Mouse (Mus musculus): ENCODE data around the gene Agbl4.
"Not testable (repeated sequence)": the region's sequence is repeated elsewhere in the genome, so short reads cannot be mapped to it uniquely, and the experiment has no call there.

The Agbl4 gene

DNA sequence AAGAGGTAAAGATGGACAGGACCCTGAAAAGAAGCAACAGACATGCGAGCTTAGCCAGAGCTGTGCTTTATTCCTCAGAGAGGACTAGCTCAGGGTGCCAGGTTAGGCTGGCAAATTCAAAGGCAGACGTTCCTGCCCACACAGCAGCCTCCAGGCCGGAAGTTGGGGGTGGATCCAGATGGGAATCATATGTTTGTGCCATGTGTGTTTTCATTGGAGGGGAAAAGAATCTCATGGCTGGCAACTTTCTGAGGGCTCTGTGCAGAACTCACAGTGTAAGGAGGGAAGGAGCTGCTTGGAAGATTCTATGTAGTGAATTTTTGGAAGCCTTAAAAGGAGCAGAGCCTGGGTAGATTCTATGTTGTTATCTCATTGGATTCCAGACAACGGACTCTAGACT is 519.1 kb downstream of the Agbl4 start:
- no peak for DNase-seq (ENCODE audit: low spot score)

DNA sequence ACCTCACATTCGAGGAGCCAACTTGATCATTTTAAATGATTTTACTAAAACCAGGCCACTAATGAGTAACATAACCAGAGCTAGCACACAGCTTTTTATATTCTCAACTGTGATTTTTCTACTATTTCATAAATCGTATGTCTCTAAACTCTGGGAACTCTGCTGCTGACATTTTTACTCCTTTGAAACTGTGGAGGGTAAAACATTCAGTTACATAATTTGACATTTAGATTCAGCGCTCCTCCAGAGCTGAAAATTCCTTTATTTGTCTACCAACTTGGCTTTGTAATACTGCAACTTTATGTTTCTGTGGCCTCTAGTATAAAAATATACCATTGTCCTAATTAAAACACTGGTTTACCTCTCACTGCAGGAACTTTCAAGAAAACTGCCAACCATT is 523.6 kb downstream of the Agbl4 start:
- no peak for DNase-seq (ENCODE audit: low spot score)

DNA sequence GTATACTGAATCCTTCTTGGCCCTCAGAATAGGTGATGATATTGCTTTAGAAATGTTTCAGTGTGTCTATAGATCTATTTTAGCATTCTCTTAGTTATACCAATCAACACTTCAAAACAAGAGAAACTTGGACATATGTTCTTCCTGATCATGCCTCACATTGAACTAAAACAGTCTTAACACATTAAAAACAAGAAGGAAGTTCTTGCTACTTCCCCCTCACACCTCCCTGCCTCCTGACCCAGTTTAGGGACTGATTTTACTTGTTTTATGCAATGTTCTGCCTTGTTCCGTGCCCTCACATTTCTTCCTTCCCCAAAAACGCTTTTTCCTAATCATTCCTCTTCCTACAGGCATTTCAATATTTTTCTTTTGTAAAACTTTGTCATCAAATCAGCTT is 604.2 kb downstream of the Agbl4 start:
- DNase-seq (ENCODE audit: low spot score) = no peak

DNA sequence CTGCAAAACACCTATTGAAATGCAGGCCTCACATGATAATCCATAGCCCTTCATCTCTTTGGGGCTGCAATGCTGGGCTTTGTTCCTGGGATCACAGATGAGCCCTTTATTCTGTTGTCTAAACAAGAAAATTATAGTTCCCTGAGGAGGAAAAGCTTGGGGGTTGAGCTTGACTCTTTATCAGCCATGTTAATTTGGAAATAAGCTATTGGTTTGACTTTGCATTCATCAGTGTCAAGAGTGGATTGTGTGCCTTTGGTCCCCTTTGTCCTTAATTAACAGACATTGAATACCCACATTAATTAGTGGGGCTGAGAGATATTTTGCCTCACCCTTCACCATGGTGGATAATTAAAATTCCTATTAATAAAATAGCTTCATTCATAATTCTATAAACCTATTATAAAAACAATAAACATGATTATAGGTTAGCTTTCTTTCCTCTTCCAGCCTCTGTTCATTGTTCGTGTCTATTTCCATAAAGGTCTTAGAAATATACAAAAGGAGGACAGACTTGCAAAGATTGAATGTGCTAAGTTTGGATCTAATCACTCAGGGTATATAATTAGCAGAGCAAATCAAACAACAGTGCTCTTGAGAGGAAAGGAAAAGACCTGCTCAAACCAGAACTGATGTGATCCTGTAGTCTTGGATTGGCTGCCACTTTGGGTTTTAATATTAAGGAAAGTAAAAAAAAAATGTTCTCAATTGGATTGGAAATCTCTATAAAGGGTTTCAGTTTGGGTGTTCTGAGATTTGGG is 607.4 kb downstream of the Agbl4 start:
- no peak for DNase-seq (ENCODE audit: low spot score)

DNA sequence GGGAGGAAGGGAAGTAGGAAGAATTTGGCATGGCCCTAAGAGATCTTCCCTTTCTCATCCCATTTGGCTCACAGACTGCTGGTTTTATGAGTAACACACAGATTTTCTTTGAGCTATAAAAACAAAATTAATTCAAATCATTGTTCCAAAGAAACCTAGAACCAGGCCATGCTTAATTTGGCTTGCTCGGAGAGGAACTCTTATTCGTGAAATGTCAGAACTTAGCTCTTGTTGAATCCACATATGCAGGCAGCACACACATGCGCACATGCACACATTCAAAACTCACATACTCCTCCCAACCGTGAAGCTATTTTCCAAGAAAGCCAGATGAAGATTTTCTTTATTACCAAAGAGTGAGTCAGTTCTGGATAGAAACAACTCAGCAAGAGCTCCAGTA is 621.9 kb downstream of the Agbl4 start:
- no peak for DNase-seq (ENCODE audit: low spot score)

DNA sequence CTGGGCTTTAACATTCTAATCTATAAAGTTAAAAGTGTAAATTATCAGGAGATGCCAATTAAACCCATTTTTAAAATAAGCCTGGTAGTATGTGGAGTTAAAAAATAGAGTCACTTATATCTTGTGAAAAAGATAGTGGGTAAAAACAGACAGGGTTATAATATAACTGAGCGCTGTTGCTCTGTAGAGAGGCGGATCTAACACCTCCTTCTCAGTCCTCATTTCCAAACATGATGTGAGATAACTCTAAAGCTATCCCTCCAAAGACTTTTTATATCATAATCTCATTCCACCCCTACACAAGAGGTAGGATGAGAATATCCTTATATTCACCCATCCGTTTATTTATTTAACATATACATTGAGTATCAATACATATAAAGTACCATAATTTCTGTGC is 669.9 kb downstream of the Agbl4 start:
- no peak for DNase-seq (ENCODE audit: low spot score)

DNA sequence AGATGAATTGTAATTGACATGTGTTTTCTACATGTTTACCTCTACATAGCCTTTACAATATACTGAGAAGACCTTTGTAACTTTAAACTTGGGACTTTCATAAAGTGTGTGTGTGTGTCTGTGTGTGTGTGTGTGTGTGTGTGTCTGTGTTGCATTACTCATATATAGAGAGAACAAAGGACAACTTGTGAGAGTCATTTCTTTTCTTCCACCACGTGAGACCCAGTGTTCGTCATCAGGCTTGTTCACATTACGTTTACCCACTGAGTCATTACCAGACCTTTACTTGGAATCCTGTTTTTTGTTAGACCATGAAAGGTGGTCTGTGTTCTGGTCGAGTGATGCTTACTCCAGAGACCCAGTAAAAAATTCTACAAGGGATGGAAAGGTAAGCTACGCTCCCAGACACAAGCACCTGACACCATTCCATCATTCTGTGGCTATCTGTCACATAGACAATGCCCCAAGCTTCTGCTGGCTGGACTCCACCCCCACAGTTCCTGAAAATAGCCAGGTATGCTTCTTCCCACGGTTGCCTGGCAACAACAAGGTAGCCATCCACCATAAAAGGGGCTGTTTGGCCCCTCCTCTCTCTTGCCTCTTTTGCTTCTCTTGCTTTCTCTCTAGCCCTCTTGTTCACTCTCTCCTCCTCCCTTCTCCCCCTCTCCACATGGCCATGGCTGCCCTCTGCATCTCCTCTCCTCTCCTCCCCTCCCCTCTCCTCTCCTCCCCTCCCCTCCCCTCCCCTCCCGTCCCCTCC is 676.5 kb downstream of the Agbl4 start:
- no peak for DNase-seq (ENCODE audit: low spot score)

DNA sequence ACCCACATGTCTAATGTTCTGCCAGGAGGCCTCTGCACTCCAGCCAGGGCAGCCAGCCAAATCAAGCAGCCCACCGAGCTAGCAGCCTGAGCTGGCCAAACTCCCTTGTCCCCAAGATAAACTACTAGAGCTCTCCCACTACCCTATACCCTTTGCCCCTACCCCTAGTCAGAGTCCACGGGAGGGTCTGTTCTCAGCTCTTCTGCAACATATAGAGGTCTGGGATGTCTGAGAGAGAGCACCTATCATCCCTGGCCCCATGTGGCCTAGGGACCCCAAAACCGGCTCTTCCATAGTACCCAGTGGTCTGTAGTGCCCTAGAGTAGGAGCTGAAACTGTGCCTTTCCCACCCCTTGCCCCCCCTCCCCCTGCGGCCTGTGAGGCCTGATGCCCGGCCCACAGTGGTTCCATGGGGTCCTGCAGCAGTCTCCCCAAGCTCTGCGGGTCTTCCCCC is 677.3 kb downstream of the Agbl4 start:
- DNase-seq (ENCODE audit: low spot score) = no peak

DNA sequence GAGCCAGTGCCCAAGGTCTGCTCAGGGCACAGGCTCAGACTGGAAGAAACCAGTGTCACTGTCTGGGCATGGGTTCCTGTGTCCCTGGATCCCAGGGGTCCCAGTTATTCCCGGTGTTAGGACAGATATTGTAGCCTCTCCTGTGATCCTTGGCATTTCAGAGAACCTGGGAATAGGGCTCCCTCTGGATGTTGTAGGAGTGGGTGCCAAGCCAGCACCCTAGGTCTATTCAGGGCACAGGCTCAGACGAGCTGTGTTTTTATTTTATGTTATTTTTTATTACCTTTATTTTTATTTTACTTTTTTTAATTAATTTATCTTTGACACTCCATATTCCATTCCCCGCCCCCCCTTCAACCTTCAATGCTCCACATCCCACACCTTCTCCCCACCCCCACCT is 680.3 kb downstream of the Agbl4 start:
- no peak for DNase-seq (ENCODE audit: low spot score)

DNA sequence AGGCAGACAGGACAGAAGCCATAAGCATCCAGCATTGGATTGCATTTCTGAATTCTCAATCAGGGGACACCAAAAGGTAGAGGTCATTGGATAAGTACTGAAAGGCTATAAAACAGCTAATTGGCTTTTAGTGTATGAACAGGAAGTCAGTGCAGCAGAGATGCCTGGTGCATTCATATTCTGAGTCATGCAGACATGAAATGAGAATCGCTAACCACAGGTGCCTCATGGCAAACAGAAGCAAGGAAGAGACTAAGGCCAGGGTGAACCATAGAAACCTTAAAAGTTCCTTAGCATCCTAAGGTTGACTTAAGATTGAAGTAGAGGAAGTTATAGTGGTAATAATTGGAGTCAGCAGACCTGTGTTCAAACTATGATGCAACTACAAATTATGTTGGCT is 687.9 kb downstream of the Agbl4 start:
- DNase-seq (ENCODE audit: low spot score) = no peak

DNA sequence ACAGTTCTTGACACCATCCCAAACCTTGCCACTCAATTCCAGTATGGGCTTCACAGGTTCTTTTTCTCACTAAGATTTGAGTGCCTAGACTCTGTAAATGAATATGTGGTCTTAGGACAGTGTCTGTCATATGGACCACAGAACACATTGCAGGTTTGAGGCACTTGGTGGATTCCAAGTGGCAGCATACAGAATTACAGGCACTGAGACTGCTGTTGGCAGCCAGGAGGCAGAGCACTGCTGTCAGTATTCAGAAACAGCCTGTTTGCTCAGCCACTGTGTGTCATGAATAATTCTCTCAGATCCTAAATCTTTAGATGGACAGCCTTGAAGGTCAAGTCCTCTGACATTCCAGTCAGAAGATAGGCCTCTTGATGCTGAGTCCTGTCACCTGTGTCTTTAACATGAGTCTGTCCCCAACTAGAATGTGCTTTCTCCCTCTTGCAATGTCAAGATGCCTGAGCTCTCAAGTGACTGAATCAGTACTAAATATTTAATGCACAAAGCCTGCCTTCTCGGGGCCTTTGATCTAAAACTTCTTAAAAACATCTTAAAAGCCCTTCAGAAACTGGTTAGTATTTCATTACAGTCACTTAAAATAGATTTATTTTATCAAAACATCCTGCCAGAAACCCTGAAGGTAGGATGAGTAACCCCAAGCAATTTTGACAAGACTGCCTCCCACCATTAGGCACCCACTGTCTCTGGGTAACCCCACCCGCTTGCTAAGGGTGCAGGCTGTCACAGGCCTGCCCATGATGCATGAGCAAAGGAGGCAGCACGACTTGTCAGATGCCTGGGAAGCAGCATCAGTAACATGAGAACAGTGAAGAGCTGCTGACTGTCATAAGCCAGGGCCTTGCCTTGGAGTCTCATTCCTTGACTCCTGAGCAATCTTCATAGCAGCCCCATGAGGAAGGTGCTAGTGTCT is 739.0 kb downstream of the Agbl4 start:
- DNase-seq (ENCODE audit: low spot score) = no peak

DNA sequence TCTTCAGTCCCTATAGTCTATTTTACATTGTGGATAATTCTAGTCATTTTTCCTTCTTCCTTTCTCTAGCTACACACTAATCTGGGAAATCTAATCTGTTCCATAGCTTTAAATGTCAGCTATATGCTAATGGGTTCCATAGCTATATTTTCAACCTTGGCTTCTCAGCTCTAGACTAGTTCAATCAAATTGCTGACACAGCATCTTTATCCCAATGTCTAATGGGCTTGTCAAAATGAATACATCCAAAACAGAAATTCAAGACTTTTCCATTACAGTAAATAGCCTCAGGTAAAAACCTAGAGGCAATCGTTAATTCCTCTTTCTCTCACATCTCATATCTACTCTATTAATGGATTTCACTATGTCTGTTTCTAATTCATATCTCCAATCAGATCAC is 750.3 kb downstream of the Agbl4 start:
- no peak for DNase-seq (ENCODE audit: low spot score)

DNA sequence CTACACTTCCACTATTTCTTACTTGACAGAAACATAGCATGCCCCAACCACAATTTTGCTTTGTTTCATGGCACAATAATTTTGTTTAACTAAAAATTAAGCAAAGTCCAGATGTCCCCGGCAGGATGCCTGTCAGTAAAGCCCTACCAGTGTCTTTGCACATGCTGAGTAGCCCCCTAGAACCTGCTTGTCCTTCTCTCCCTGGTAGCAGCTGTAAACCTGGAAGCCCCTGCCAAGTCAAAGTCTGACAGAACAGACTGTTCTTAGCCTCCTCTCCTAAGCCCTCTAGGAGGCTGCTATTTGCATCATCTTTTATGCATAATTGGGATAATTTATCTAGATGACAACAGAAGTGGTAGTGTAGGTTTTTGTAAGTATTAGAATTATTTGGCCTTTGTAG is 758.4 kb downstream of the Agbl4 start:
- no peak for DNase-seq (ENCODE audit: low spot score)

DNA sequence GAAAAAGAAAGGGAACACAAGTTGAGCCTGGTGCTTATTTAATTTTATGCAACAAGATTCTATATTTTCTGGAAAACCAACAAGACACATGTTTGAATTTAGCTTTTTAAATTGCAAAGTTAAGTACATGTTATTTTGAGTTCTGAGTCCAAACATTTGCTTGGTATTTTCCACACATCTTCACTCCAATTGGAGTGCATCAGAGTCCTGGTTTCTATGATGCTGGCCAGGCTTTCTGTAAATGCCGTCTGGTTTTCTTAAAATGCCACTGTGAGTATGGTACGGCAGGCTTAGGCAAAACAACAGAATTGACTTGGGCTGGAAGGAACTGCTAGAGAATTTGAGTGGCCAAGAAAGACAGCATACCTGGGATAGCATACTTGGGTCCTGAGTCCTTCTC is 784.0 kb downstream of the Agbl4 start:
- no peak for DNase-seq (ENCODE audit: low spot score)

DNA sequence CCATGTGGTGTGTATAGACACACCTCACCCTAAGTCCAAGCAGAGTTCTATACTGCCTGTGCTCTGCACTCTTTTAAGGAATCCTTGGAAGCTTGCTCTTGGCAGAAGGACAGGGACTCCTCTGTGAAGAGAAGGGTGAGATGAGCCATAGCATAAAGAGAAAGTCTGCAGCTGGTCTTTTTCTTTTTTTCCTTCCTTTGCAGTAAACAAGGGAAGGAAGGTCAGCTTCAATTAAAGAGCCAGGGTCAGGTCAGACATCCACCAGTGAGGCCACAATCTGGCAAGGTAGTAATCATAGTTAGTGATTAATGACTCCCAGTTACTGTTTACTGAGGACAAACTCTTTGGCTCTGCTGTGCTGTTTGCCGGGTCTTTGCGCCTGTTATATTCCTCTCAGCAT is 802.6 kb downstream of the Agbl4 start:
- no peak for DNase-seq (ENCODE audit: low spot score)

DNA sequence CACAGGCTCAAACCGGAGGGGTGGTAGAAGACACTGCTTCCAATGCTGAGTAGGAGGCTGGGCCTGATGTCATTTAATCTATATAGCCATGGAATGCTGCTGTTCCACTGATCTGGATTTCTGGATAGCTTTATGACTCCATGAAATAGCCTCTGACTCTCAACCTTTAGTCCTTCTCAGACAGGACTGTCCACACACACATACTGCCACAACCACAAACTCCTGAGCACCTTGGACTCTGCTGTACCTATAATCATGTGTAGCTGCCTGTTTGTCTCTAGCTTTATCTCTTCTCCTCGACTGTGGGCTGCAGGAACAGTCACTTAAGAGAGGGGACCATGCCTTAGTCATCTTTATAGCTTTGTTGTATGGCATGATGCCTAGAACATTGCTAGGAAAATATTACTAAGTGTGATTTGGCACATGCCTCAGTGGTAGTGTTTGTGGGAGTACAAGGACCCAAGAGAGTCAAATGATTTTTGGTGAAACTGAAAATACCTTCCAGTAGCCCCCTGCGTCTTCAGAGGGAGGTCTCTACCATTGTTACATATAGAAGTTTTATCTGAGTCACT is 817.8 kb downstream of the Agbl4 start:
- DNase-seq (ENCODE audit: low spot score) = no peak

DNA sequence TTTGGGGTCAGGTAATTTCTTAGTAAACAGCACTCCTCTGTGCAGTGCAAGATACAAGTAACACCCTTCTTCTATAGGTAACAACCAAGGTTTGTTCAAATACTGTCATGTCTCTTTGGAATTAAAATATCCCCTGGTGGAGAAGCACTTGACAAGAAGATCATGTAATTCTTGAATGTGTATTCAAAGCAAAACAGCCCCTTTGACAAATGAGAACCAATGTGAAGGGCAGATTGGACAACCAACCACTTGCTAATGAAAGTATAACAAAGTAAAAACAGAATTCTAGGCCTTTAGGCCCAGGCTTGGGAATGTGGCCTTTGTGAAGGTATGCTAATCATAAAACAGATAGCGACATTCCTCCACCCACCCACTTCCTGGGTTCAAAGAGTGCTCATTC is 821.6 kb downstream of the Agbl4 start:
- not testable (repeated sequence) for DNase-seq (ENCODE audit: low spot score)

DNA sequence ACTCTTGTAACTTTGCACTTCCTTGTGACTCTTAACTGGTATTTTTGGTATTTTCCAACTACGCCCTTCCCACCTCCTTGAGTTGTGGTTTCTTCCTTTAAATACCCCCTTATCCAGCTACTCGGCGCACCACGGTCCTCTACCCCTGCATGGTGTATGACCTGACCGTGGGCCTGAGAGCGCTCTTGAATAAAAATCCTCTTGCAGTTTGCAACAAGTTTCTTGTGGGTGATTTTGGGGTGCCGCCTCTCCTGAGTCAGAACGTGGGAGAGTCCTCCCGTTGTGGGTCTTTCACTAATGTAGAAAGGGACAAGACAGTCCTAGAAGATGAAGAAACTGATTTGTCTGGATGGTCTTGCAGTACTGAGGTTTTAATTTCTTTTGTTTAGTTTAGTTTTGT is 822.1 kb downstream of the Agbl4 start:
- DNase-seq (ENCODE audit: low spot score) = not testable (repeated sequence)

DNA sequence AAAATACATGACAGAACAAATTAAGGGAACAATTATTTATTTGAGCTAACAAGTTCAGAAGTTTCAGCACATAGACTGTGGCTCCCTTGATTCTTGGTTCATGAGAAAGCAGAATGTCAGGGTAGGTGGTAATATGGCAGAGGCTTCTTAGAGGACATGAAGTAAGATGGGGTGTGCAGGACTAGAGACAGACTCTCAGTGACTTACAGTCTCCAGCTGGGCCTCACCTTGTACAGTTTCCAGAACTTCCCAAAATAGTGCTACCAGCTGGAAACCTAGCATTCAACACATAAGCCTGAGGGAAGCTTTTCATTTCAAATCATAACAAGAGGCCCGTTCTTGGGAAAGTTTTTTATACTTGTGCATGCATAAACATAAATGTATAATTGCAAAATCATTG is 836.4 kb downstream of the Agbl4 start:
- no peak for DNase-seq (ENCODE audit: low spot score)

DNA sequence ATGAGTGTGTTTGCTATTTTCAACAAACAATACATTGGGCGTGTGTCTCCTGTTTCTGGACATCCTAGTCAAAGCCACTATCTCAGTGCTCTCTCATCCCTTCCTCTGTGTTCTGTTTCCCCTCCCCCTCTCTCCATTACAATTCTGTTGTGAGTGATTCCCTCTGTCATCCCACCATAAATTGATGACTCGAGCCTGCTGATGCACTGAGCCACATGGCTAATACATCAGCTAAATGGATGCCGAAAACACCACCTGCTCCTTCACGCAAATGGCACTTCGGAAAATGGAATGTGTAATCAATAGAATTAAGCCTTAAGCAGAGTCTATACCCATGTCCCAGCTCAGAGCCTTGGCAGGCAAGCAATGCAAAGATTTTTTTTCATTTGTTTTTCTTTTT is 854.5 kb downstream of the Agbl4 start:
- DNase-seq (ENCODE audit: low spot score) = no peak

DNA sequence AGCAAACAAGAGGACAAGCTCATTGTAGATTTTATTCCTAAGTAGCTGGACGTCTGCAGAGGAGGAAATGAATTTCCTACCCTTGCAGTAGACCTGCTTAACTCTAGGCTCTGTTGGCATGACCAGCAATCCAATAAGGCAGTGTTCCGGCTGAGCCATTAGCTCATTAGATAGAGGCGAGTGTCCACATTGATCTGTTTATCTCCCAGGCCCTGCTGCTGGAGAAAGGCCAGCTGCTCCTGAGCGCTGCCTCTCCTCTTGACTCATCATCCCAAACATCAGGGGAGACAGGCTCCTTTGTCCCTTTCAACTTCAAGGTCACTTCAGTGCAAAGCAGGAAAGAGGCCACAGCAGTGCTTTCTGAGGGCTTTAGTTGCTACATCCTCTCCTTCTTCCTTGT is 858.0 kb downstream of the Agbl4 start:
- no peak for DNase-seq (ENCODE audit: low spot score)

DNA sequence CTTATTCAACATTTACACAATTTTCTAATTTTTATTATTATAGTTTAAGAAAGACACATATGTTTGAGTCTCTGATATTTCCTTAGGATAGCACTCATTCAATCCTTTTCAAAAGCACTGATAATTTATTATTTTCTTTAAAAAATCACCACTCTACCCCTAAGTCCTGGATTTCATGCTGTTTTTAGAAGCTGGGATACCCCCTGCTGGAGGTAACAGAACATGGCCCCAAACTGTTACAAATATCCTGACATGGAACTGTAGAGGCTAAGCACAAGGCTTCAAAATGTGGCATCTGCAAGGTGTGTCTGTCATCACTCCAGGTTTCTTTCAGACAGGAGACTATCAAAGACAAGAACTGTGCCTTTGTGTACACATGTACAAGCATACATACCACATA is 859.5 kb downstream of the Agbl4 start:
- DNase-seq (ENCODE audit: low spot score) = no peak
